Mouse (Mus musculus) left cerebral cortex, adult 18-20 months (tissue): ENCODE results near the gene Mtss1l. TPM values are rescaled to one million over a fixed set of nuclear protein-coding genes. Genes with fewer than 3 reads are reported as not detected.
"Not testable (repeated sequence)": the region's sequence is repeated elsewhere in the genome, so short reads cannot be mapped to it uniquely, and the experiment has no call there.

Source experiments
- DNase-seq, 2 experiments: peaks; one replicate each; pipeline ENCODE4 v3.0.0; 2021 to 2022; ENCODE audit warnings: low spot score in 2 of 2, mixed read lengths in 1 of 2
- total RNA-seq, 2 experiments: library from RNA; stranded (reverse); gene quantifications; 2 replicates each; pipeline ENCODE4 v1.2.3; 2021

Mtss1l gene
- total RNA-seq, 2 experiments from 2014 or later = 208 to 219 TPM

- DNase-seq = no peak
Observed at GRCm38 (mm10) chr8:110774725-110775124, 53.4 kb downstream of the Mtss1l start.

GRCm38 (mm10) chr8:110775316-110775715 is 54.0 kb downstream of the Mtss1l start:
- no peak for DNase-seq

- no peak for DNase-seq
Observed at GRCm38 (mm10) chr8:110775721-110776120, 54.4 kb downstream of the Mtss1l start.

GRCm38 (mm10) chr8:110776335-110776734 is 55.1 kb downstream of the Mtss1l start:
- no peak for DNase-seq

- no peak for DNase-seq
Observed at GRCm38 (mm10) chr8:110779924-110780718, 58.8 kb downstream of the Mtss1l start.

- no peak for DNase-seq
Observed at GRCm38 (mm10) chr8:110785366-110785765, 64.1 kb downstream of the Mtss1l start.

GRCm38 (mm10) chr8:110786501-110786900 is 65.2 kb downstream of the Mtss1l start:
- not testable (repeated sequence) for DNase-seq

- no peak for DNase-seq
Observed at GRCm38 (mm10) chr8:110786934-110787333, 65.7 kb downstream of the Mtss1l start.

GRCm38 (mm10) chr8:110787411-110787954 is 66.2 kb downstream of the Mtss1l start:
- DNase-seq = no peak

GRCm38 (mm10) chr8:110788981-110789380 is 67.7 kb downstream of the Mtss1l start:
- DNase-seq = no peak

- no peak for DNase-seq
Observed at GRCm38 (mm10) chr8:110789571-110789970, 68.3 kb downstream of the Mtss1l start.

- no peak for DNase-seq
Observed at GRCm38 (mm10) chr8:110790270-110790669, 69.0 kb downstream of the Mtss1l start.

Other genes starting within 250 kb of the Mtss1l start
- gene Vac14, start 102.9 kb upstream of the Mtss1l start, total RNA-seq = 10 to 100 TPM; 26.9 to 28.0 TPM
- gene Il34, start 84.4 kb downstream of the Mtss1l start, total RNA-seq = 100 to 1,000 TPM; 102 to 106 TPM
- gene Cog4, start 125.1 kb downstream of the Mtss1l start, total RNA-seq = 10 to 100 TPM; 54.3 to 58.6 TPM
- gene Sf3b3, start 125.3 kb downstream of the Mtss1l start, total RNA-seq = 10 to 100 TPM; 61.7 to 63.8 TPM
- gene Fuk, start 181.0 kb downstream of the Mtss1l start, total RNA-seq = 10 to 100 TPM; 18.8 to 18.9 TPM
- 10 to 100 TPM; 94.4 to 96.8 TPM for gene St3gal2, start 198.4 kb downstream of the Mtss1l start, total RNA-seq